Mouse (Mus musculus) large intestine, adult 2 months (tissue): ENCODE measurements around the gene Kif14. TPM values are rescaled to one million over a fixed set of nuclear protein-coding genes. Genes with fewer than 3 reads are reported as not detected.
"Not testable (repeated sequence)": the region's sequence is repeated elsewhere in the genome, so short reads cannot be mapped to it uniquely, and the experiment has no call there.

Experiments used
- DNase-seq: peaks from one replicate; pipeline ENCODE4 v3.0.0-alpha.2; 2012; ENCODE audit warnings: low read depth, low spot score
- WGBS: fragments of 180-500 bp; shearing (Covaris S2); methylation state at CpG from one replicate; pipeline ENCODE4 v1.1.7; 2018; 5-methylcytosine and 5-hydroxymethylcytosine counted together
- polyA plus RNA-seq: library from polyadenylated mRNA; depleted of rRNA; stranded (reverse); fragments of >200 nt; gene quantifications from 2 replicates; pipeline ENCODE4 v1.2.3, GENCODE M21; 2012

Kif14 gene
- polyA plus RNA-seq, 1 experiment = 0.77 TPM

DNA sequence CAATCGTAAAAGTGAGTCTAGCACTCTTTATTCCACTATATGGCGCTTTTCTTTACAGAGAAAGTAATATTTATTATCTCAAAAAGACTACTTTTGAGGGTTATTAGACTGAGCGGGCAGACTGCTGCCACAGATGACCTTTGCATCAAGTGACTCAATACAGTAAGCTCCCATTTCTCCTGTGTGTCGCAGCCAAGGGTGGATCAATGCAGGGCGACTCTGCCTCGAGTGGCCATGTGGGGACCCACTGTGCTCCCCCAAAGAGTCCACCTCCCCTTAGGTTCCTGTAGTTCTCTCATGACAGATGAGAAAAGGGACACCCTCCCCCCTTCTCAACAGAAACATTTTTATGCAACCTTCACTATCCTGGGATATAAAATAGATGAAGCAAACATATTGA is 84.1 kb downstream of the Kif14 start:
- 95% methylated on average over 6 of the region's 6 CpGs for WGBS
- no peak for DNase-seq

DNA sequence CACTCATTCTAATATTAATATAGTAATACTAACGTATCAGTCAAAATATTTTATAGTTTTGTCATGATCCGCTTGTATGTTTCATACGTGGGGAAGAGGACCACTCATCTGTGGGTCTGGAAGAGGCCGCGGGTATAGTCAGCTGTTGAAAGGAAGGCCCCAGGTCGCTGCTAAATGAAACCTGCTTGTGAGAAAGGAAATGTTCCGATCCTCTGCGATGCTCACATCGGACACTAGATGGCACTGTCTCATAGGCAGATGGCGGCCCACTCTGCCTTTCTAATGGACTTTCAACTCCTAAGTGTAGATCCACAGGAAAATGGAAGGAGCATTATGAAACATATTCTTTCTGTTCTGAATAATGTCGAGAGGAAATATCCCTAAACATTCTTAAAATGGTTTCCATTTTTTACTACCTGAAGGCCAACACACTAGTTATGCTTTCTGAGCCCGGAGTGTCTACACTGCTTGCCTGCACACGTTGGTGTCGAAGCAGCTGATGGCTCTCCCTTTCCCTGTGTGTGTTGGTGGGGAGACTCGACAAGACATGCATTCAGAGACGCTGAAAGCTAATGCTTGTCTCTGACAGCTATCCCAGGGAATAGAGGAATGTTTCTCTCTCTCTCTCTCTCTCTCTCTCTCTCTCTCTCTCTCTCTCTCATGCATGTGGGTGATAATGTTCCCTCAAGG is 84.9 kb downstream of the Kif14 start:
- peak; percentile 24 for DNase-seq
- 26% methylated on average over 16 of the region's 16 CpGs for WGBS

DNA sequence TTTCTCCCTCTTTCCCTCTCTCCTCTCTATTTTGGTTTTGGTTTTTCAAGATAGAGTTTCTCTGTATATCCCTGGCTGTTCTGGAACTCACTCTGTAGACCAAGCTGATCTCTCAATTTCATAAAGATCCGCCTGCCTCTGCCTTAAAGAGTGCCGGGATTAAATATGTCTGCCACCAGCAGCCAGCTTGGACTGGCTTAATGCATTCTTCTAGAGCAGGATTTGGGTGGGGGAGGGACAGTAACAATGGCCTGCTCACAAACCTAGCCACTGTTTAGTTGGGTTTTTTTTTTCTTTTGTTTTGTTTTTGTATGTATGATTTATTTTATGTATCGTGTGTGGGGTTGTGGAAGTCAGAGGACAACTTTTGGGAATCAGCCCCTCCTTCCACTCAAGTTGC is 88.5 kb downstream of the Kif14 start:
- no peak for DNase-seq
- 90% methylated on average over 3 of the region's 3 CpGs for WGBS

DNA sequence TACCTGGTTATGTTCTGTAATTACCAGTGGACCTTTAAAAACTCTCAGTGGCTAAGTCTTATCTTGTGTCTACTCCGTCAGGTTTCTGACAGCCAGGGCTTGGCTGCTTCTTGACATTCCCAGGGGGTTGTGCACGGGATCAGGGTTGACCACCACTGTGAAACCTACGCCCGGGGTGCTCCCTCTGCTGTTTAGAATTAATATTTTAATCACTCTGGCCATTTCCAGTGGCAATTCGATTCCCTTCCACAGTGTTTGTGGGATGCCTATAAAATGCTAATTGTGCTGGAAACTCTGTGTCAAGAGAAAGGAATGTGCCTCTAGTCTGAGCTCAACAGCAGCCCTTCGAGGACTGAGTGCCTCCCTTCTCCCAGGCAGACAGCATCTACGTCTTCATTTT is 89.7 kb downstream of the Kif14 start:
- no peak for DNase-seq
- 36% methylated on average over 7 of the region's 7 CpGs for WGBS

DNA sequence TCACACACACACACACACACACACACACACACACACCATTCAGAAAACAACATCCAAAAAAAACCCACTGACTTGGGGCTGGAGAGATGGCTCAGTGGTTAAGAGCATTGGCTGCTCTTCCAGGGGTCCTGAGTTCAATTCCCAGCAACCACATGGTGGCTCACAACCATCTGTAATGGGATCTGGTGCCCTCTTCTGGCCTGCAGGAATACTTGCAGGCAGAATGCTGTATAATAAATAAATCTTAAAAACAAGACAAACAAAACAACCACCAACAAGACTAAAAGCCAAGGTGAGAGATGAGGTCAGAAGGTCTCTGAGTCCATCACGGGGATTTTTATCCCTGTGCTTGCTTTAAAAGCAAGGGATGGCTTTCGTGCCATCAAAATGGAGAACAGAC is 90.5 kb downstream of the Kif14 start:
- WGBS = 91% methylated on average over 2 of the region's 2 CpGs
- DNase-seq = not testable (repeated sequence)

GRCm38 (mm10) chr1:136557436-136557835 is 91.3 kb downstream of the Kif14 start:
- WGBS = 87% methylated on average over 12 of the region's 12 CpGs
- DNase-seq = no peak

DNA sequence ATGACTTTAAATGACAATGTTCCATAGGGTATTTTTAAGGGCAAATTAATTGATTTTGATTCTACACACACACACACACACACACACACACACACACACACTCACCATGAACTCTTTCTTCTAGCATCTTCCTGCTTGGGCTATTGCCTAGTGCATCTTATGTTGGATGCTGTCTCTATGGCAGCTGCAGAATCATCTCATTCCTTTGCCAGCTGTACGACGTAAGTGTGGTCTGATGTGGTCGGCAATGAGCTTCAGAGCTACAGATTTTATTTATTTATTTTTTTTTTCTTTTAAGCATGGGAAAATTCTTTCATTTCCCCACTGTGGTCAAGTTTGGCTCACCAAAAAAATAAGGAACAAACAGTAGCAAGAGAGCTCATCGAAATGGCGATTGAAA is 92.6 kb downstream of the Kif14 start:
- 57% methylated on average over 5 of the region's 5 CpGs for WGBS
- no peak for DNase-seq

DNA sequence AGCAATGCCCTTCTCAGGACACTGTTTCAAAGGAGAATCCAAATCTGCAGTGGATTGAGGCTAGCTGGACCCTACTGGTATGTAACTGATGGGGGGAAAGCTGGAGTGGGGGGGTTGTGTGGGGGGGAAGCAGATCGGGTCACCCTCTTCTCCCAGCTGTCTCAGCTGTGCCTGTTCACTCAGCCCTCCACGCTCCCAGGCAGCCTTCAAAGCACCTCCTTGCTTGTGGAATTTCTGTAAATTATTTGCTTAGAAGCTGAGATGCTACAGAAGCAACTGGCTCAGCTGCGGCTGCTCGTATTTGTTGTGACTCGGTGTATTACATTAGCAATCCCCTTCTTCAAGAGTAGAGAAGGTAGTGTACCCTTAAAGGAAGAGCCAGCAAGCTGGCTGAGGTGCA is 93.1 kb downstream of the Kif14 start:
- no peak for DNase-seq
- WGBS = 23% methylated on average over 5 of the region's 5 CpGs

DNA sequence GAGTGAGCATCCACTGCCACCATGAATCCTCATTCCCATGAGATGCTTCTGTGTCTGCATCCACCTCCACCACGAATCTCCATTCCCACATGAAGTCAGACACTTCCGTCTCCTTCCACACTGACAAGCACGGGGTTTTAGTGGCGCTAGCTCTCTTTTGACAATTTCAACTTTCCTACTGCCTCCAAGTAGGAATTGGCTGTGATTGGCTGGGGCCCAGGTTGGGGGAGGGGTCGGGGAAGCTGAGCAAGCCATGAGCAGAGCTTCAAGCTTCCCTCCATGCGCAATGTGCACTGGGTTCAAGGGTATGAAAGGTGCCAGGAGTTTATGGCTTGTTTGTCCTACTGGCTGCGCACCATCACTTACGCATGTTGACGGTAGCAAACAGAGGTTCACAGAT is 93.6 kb downstream of the Kif14 start:
- 48% methylated on average over 9 of the region's 9 CpGs for WGBS

DNA sequence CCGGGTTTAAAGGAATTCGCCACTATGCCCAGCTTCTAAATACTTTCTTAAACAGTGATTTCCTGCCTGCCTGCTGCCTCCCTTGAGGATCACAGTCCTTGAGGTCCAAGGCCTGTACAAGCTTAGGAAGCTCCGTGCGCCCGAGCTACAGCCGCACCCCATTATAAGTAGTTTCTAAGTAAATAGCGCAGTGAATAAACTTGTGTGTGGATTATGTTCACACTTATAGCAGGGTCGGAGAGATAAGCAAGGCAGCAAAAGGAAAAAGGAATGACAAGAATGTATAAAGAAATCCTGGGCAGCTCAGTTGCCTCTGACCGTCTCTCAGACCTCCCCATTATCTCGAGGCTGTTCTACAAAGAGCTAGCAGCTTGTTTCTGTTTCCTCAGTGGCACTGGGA is 95.7 kb downstream of the Kif14 start:
- DNase-seq = no peak
- 26% methylated on average over 10 of the region's 10 CpGs for WGBS

More for the DNA sequence above, 93.6 kb downstream of the Kif14 start:
- DNase-seq = no peak

- no peak for DNase-seq
- 92% methylated on average over 11 of the region's 11 CpGs for WGBS
Measured at GRCm38 (mm10) chr1:136563149-136563548, 97.0 kb downstream of the Kif14 start.

- WGBS = 72% methylated on average over 4 of the region's 4 CpGs
- DNase-seq = no peak
Measured at GRCm38 (mm10) chr1:136564963-136565362, 98.8 kb downstream of the Kif14 start.

DNA sequence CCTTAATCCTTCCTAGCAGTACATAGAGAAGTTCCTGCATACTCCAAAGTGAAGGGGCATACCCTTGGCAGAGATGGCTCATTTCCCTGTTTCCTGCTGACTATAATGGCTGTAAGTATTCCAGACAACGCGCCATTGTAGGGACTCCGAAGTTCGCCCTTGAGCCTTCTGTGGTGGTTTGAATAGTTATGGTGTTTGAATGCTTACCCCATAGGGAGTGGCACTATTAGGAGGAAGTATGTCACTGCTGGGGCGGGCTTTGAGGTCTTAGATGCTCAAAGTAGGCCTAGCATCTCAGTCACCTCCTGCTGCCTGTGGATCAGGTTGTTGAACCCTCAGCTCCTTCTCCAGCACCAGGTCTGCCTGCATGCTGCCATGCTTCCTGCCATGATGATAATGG is 100.2 kb downstream of the Kif14 start:
- 89% methylated on average over 5 of the region's 5 CpGs for WGBS
- DNase-seq = no peak

- DNase-seq = no peak
- 76% methylated on average over 4 of the region's 4 CpGs for WGBS
Measured at GRCm38 (mm10) chr1:136567641-136568040, 101.5 kb downstream of the Kif14 start.

GRCm38 (mm10) chr1:136568738-136569194 is 102.6 kb downstream of the Kif14 start:
- DNase-seq = no peak
- 92% methylated on average over 11 of the region's 11 CpGs for whole genome bisulfite sequencing

- no peak for DNase-seq
- 84% methylated on average over 8 of the region's 8 CpGs for WGBS
Measured at GRCm38 (mm10) chr1:136569206-136569605, 103.1 kb downstream of the Kif14 start.

GRCm38 (mm10) chr1:136569626-136570297 is 103.6 kb downstream of the Kif14 start:
- WGBS = 53% methylated on average over 20 of the region's 20 CpGs

DNA sequence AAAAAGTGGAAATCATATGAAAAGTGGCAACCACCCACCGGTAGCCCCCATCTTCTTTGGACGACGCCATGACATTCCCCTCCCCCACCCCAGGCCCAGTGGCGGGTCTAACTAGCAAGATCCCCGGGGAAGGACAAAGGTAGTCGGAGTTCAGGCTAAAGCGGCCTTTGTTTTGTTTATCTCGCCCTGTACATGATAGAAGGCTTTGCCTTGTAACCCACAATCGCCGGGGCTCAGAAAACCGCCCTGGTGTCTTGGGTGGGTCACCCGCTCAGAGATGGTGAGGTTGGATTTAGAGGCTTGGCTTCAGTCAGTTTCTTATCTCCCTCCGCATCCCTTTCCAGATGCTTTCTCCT is 104.1 kb downstream of the Kif14 start:
- WGBS = 49% methylated on average over 13 of the region's 13 CpGs
- DNase-seq = no peak

More at GRCm38 (mm10) chr1:136569626-136570297, 103.6 kb downstream of the Kif14 start:
- no peak for DNase-seq

DNA sequence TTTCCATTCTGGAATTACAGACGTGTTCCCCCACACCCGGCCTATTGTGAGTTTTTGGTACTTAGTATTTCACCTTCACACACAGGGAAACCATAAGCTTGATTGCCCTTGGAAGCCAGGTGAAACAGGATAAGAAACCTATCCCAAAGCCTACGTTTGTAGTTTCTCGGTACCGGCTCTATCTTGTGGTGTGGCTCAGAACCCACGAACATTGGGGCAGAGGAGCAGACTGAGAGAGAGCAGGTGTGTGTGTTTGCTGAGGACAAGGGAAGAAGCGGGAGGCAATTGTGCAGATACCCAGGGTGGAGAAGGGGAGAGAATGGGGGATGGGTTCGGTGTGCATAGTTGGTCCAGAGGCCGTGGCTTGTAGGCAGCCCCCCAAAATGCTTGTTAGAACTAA is 104.8 kb downstream of the Kif14 start:
- DNase-seq = no peak
- 85% methylated on average over 9 of the region's 9 CpGs for WGBS

DNA sequence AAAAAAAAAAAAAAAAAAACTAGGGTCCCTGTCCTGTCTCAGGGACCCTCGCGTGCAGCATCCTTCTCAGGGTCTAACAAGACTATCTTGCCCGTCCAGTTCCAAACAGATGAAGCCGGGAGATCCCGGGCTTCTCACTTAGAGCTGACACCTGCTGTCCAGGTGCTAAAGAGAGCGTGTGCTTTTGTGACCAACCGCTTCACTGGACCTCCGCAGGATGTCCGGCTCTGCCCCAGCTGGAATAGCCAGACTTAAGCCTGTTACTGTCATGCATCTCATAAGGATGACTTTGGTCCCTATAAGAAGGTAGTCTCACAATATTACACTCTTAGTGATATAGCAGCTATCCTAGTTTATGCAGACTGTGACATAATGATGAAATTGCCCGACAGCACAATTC is 105.4 kb downstream of the Kif14 start:
- WGBS = 87% methylated on average over 10 of the region's 10 CpGs
- DNase-seq = no peak

- 38% methylated on average over 16 of the region's 16 CpGs for WGBS
- DNase-seq = no peak
Measured at GRCm38 (mm10) chr1:136577890-136578663, 111.9 kb downstream of the Kif14 start.
